Mouse (Mus musculus) kidney, postnatal 4 days (tissue): Measurements from ENCODE around the gene 5330417H12Rik.

Experiments used
- DNase-seq, 2 experiments: peaks; one replicate each; pipeline ENCODE4 v3.0.0; 2021; ENCODE audit warnings: mixed read lengths in 2 of 2

Gene 5330417H12Rik

DNA sequence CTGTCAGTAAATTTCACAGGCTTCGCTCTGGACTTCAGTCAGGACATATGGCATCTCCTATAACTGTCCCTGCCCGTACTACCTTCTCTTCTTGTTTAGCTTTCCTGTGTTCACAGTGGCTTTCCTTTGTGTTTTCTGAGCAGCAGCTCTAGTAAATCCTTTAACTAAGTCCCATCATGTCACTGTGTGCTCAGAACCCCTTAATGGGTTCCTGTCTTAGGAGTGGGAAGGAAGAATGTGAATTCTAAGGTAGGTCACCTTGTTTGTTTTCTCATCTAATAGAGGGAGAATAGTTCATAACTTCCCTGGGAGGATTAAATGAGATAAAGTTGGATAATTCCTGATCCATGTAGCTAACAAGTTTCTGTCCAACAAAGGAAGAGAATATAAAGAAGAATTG, at the start of gene 5330417H12Rik:
5330417H12Rik (minus strand) TSS at position 101 of the 400 bp plus-strand sequence.
- no peak for DNase-seq

DNA sequence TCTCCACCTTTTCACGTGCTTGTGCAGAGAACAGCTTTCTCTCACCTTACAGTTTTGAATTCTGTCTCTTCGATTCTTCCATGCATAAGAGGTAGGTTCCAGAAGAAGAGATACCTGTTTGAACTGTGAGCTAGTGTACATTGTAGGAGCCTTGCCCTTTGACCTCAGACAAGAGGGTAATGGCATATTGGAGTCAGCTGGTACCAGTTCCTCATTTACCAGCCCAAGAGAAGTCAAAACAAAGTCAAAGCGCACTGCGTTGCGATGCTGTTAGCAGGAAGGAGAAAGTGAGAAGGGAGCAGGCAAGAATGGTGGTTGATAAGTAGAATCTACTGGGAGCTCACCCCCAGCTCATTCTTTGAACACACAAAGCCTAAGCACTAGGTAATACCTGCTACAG, 43.6 kb upstream of the 5330417H12Rik start:
- no peak for DNase-seq

DNA sequence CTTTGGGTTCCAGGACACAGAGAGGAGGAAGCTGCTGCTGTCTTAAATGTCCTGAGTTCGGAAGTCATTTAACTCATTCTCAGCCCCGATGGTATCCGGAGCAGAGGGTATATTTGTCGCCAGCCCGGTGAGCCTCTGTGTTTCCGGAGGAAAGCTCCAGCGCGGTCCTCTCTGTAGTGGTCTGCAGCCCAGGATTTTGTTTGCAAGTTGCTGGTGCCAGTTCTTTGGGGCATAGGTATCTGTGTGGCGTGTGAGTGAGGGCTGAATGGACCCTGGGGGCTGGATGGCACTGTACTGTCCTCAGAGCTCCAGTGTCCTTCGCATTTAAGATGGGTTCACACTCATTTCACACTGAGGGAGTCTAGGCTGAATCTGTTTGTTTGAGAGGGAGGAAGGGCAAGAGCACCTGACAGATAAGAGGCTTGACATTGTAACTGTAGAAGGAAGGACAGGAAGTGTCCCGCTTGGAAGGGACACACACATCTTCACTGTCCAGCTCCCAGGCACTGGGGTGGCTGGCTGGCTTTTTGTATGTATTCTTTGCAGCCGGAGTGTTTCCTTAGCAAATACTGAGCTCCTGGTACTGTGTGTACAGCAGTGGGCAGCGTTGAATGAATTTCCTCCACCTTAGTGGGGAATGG, 41.4 kb upstream of the 5330417H12Rik start:
- peak in 1 of 2 experiments; percentile 49 for DNase-seq

DNA sequence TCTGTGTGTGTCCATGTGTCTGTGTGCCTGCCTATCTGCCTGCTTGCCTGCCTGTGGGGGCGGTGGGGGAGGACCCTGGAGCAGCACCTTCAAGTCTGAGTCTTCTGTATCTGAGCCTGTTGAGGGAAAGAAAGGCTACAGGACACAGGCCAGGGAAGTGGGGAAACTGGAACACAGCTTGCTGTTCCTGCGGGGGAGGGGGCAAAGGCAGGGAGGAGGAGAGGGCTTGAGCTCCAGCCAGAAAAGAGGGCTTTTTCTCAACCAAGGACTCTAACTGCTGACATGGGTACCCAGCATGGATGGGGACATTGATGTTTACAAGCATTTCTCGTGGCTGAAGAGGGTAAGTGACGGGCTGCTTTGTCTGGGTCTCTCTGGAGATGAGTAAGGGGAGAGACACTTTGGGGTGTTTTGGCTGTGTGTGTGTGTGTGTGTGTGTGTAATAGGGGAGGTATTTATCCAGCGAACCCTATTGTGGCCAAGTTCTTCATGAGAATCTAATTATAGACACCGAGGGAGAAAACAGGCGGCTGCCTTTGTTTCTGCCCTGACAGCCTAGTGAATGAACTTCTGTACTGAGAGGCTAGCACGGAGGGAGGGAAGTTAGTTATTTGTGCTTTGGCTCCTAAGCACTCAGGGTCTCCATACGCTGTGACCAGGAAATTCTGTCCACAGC, 40.8 kb upstream of the 5330417H12Rik start:
- peak; percentile 58 to 72 for DNase-seq

DNA sequence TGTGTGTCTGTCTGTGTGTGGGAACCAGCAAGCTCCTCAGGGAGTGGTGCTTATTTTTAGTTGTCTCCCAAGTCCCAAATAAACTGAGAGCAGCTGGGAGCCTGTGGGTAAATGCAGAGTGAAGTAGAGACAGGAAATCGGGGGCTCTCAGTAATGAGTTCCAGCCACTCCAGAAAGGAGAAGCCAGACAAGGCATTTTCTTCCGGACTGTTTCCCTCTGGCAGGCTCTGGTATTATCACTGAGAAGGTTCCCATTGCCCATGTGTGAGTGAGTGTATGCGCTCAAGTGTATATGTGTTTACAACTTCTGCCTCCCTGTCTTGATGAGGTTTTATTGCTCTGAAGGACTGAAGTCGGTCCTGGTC, 40.2 kb upstream of the 5330417H12Rik start:
- DNase-seq: peak in 1 of 2 experiments; percentile 43

GRCm38 (mm10) chr7:107664063-107665056, 39.4 kb upstream of the 5330417H12Rik start:
- DNase-seq: peak; percentile 36 to 65

DNA sequence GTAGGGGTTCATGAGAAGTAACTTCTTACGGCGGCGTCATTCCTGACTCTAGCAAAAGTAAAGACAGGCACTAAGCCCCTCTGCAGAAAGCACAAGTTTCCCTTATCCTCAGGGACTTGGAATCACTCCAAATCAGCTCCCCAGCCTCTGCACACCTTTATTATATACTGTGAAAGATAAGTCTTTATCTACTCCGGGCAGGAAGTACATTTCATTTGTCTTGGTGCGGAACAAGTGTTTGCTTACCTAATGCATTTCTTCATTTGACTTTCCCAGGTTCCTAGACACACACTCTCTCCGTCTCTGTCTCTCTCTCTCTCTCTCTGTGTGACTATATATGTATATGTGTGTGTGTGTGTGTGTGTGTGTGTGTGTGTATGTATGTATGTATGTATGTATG, 38.7 kb upstream of the 5330417H12Rik start:
- DNase-seq: no peak

GRCm38 (mm10) chr7:107661843-107662281, 36.9 kb upstream of the 5330417H12Rik start:
- DNase-seq: peak in 1 of 2 experiments; percentile 12

- peak; percentile 75 to 83 for DNase-seq
Measured at GRCm38 (mm10) chr7:107661189-107661842, 36.4 kb upstream of the 5330417H12Rik start.

GRCm38 (mm10) chr7:107659186-107659918, 34.4 kb upstream of the 5330417H12Rik start:
- no peak for DNase-seq

DNA sequence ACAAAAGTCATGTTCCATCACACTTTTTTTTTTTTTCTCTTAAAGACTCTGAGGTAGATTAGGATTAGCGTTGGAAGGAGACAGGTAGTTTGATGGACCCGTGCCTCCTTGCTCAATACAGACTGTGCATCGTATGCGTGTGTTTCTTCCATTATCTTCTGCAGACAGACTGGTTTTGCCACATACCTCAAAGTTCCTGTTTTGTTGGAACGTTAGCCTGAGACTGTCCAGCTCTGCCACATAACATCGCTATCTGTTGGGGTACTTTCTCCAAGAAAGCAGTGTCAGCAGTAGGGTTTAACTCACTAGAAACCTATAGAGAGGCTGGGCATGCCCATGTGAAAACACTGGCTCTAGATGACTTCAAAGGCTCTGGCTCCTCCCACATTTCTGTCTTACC, 31.5 kb upstream of the 5330417H12Rik start:
- DNase-seq: no peak

DNA sequence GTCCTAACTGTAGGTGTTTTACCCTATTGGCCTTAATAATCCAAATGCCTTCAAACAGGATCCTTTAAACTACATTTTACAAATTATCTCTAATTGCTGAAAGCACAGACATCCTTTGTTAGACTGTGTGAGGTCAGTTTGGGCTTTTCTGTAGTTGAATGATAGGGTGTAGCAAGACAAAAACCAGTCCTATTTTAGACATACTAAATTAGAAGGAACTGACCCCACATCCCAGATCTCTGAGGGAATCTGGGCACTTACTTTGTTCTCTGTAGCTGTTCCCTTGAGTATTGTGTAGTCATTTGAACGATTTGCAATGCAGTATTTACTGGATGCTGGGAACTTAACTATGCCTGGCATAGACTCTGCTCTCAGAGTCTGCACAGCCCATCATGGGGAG, 26.9 kb upstream of the 5330417H12Rik start:
- no peak for DNase-seq

- DNase-seq: no peak
Measured at GRCm38 (mm10) chr7:107649990-107650389, 25.0 kb upstream of the 5330417H12Rik start.

- DNase-seq: no peak
Measured at GRCm38 (mm10) chr7:107648937-107649688, 24.2 kb upstream of the 5330417H12Rik start.

DNA sequence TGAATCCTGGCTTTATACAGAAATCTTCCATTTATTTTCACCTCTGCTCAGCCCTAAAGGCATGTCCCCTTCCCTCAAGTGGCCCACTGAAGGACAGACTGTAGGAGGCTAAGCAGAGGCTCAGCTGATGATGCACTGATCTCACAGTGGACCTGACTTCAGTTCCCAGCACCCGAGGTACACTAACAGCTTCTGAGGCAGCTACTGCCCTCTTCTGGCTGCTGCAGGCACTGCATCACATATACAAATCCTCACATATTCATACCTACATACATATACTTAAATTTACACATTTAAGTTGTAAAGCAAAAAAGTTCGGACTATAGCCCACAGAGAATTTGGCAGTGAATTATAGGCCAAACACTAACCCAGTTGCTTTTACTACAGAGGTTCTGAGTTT, 20.0 kb upstream of the 5330417H12Rik start:
- DNase-seq: no peak

DNA sequence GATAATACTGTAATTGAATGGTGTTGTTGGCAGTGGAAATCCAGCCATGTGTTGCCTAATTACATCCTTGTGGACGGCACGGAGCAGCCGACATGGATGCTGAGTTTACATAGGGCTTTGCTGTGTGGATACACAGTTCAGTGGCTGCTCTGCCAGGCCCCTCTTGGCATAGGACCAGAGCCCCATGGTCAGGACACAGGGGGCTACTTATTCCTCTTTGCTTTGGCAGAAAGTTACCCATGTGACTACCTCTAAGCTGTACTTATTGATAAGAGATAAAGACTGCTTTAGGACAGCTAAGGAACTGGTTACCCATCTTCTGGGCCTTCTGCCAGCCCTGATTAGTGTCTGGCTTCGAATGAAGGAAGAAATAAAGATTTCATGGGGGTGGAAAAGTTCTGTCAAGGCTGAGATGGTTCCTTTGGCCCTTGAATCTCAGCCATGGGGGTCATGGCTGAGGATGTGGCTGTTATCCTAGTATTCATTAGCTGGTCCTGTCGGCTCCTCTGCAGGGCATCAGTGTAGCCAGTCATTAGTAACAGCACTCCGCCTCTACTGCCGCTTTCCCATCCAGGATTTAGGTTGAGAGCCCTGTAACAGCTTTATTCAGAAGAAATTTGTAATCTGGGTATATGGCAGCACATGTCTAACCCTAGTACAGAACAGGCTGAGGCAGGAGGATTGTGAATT, 17.8 kb upstream of the 5330417H12Rik start:
- DNase-seq: no peak

DNA sequence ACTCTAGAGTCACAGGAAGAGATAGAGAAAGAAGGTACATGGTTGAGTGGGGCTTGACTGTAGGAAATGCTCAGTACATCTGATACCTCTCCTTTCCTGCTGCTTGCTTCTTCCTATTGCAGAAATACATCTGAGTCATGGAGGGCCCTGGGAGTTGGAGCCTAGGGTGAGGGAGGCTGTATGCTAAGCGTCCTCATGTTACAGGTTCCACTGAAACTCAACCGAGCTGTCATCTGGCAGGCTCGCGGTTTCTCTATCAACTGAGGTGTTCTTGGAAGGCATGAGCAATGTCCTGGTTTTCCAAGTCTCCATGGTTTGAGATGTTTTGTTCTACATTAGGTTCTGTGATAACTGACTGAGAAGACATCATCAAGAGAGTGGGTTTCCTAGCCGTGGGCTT, 13.1 kb upstream of the 5330417H12Rik start:
- DNase-seq: no peak

DNA sequence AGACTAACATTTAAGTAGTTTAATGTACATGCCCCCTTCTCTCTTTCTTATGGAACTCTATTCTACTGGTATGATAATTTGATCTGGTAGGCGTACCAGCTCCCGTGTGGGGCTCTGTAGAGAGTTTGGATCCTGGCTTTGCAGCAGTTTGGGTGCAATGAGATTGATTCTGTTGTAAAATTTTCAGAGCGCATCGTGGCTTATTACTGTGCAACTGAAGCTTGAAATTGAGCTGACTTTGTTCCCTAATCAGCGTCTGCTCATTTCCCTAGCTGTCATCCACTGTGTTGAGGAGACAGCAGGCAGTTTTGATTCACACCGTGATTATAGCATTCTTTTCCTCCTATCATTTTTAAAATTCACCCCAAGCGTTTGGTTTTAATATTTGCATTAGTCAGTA, 12.4 kb upstream of the 5330417H12Rik start:
- no peak for DNase-seq

DNA sequence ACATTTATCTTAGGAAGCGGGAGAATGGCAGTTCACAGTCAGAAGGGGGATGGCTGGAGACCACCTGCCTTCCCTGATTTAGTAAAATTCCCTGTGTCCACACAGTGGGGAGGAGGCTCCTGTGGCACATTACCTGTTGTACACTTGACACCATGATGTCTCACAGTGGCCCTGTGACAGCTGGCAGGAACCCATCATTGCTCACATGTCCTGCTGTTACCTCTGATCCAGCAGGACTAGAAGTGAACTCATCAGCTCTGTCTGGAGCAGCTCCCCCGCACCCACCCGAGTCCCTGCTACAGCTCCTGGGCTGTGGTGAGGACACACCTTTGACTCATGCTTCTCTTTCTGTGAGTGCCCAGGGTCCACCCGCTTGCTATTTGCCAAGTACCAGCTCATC, 8.2 kb upstream of the 5330417H12Rik start:
- no peak for DNase-seq

DNA sequence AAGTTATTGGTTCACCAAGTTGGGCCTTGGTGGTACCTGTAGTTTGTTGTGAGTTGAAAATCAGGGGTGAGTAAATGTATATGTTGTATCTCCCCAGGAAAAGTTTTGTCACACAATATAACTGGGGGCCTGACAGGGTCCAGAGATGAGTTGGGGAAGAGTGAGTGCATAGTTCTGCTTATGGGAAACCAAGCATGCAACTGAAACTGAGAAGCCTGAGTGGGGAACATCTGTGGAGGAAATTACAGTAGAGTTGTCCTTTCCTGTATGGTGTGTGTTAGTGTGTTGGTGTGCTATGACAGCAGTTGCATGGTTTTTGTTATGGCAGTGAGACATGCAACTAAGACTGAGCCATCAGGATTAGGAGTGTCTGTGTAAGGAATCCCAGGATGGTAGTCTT, 3.4 kb upstream of the 5330417H12Rik start:
- DNase-seq: no peak

DNA sequence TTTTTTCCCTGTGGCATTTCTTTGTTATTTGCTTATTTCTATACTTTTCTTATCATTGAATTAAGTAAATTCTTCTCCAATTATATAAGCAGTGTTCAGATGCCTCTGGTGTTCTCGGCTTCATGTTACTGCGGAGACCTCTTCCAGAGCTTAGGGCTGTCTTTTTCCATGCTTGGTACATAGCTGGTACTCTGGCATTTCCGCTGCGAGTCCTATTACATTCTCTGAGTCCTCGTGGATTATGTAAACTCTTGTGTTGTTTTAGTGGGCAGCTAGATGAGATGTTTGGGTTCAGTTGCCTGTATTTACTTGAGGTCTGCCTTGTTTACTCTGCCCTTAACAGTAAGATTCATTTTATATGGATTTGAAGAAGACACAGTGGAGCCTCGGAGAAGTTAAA, 820 bp upstream of the 5330417H12Rik start:
- DNase-seq: no peak
